Comparison of ENCODE assay signal across 8 mouse cellular contexts in the genomic region with DNA sequence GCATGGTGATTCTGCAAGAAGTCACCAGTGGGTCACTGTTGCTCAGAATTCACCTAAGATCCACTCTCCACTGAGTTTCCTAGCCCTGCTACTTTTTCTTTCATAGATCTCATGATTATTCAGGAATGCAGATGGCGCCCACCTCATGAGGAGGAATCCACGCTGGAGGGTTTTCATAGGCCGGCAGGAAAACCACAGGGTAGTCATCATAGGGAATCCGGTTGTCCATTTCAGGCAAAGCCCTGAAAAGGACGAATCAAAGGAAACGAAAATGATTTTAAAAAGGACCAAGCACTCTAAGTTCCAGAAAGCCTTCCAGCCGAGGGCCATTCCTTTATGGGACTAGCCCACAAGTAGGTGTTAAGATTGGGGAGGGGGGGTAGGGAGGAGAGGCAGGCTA. TPM values are rescaled to one million over a fixed set of nuclear protein-coding genes. Genes with fewer than 3 reads are reported as not detected.
DNase-seq lines count a peak whose midpoint lies in the region; ATAC-seq and TF ChIP-seq lines count a peak whose summit lies in the region.

No protein-coding gene starts in this region.

- H3K79me2 ChIP-seq in CH12.LX (replicated peaks; ENCODE audit: control insufficient read depth, extremely low read depth, insufficient read depth, poor library complexity, severe bottlenecking) = peaks cover 23% of the 10 kb centered on the region

- TF ChIP-seq CTCF in gastrocnemius, adult 2 months (IDR thresholded peaks at IDR 0.05) = no peak
- no peak for TF ChIP-seq CTCF in CH12.LX (conservative IDR thresholded peaks at IDR 0.05 in 1 of 2, IDR thresholded peaks at IDR 0.05 in 1 of 2; ENCODE audit: low read depth in 2 of 2, low read length in 2 of 2)

- H3K4me1 ChIP-seq in CH12.LX (ENCODE audit: control insufficient read depth in 1 of 2, insufficient read depth in 2 of 2) = peaks cover 0 to 12% of the 10 kb centered on the region in 2 experiments; a peak in 2 of 4 replicates
- H3K4me1 ChIP-seq in forebrain, embryonic 10.5 days = peaks cover 16% of the 10 kb centered on the region
- H3K4me1 ChIP-seq in liver, embryonic 13.5 days (replicated peaks) = peaks cover 29% of the 10 kb centered on the region

- no peak for ATAC-seq in liver, embryonic 13.5 days (ENCODE audit: low read depth)

- no peak for TF ChIP-seq EP300 in CH12.LX (IDR thresholded peaks at IDR 0.05; ENCODE audit: low read length)

- H3K4me3 ChIP-seq in gastrocnemius, adult 2 months = peak overlapping the region; percentile 77
- H3K4me3 ChIP-seq in CH12.LX (replicated peaks in 1 of 3; ENCODE audit: low read depth in 2 of 3, low read length in 2 of 3, poor library complexity in 1 of 3) = peak overlapping the region; percentile 52 to 85 (median 81)
- H3K4me3 ChIP-seq in forebrain, embryonic 10.5 days = peak overlapping the region; percentile 70
- H3K4me3 ChIP-seq in liver, embryonic 13.5 days (replicated peaks) = peak overlapping the region; percentile 78

- TF ChIP-seq POLR2A in CH12.LX (IDR thresholded peaks at IDR 0.05; ENCODE audit: low read depth, low read length) = no peak

- no peaks in the 10 kb centered on the region for H3K9me3 ChIP-seq in CH12.LX (replicated peaks; ENCODE audit: low read length)
- no peaks in the 10 kb centered on the region for H3K9me3 ChIP-seq in forebrain, embryonic 10.5 days
- H3K9me3 ChIP-seq in liver, embryonic 13.5 days (replicated peaks) = no peaks in the 10 kb centered on the region

- H3K4me2 ChIP-seq in CH12.LX (ENCODE audit: insufficient read depth, low read depth, poor library complexity, severe bottlenecking) = peak overlapping the region; percentile 99
- H3K4me2 ChIP-seq in liver, embryonic 13.5 days = peak overlapping the region; percentile 69

- dilution Hi-C loops in CH12.LX (cut with MboI; ENCODE audit: extremely low pct_ligation_motif_present, extremely low pct_unique_long_range_greater_than_20kb, low sequenced_read_pairs) = no loop called here

- DNase-seq in gastrocnemius, adult 2 months = no peak
- DNase-seq in gastrocnemius, postnatal 10 days = no peak
- no peak for DNase-seq in CH12.LX (ENCODE audit: extremely low read depth)
- no peak for DNase-seq in forebrain, embryonic 10.5 days (ENCODE audit: extremely low spot score, low spot score)
- no peak for DNase-seq in liver, embryonic 13.5 days
- DNase-seq in right cerebral cortex, adult 18-20 months = no peak
- no peak for DNase-seq in thymus, postnatal 25 days
- no peak for DNase-seq in urinary bladder, postnatal 14 days (ENCODE audit: low spot score)

- no peaks in the 10 kb centered on the region for H3K27me3 ChIP-seq in CH12.LX (replicated peaks)
- peaks cover 42% of the 10 kb centered on the region for H3K27me3 ChIP-seq in forebrain, embryonic 10.5 days (ENCODE audit: poor library complexity, severe bottlenecking)
- H3K27me3 ChIP-seq in liver, embryonic 13.5 days = no peaks in the 10 kb centered on the region

- intact Hi-C loops in gastrocnemius, adult 2 months (cut with DNase I) = loop anchor here (10.0 kb wide), 1 partner anchor 110 kb away; no protein-coding TSS in a partner anchor

- WGBS in forebrain, embryonic 10.5 days = 42% methylated on average over 7 of the region's 7 CpGs
- WGBS in liver, embryonic 13.5 days (ENCODE audit: insufficient replicate concordance) = 18% methylated on average over 7 of the region's 7 CpGs

- peak overlapping the region; percentile 90 for H3K27ac ChIP-seq in gastrocnemius, adult 2 months
- H3K27ac ChIP-seq in CH12.LX (ENCODE audit: insufficient read depth, low read depth) = no peak overlapping the region
- peak overlapping the region; percentile 94 for H3K27ac ChIP-seq in forebrain, embryonic 10.5 days
- H3K27ac ChIP-seq in liver, embryonic 13.5 days = peak overlapping the region; percentile 80

- TF ChIP-seq RAD21 in CH12.LX (IDR thresholded peaks at IDR 0.05; ENCODE audit: low read depth, low read length) = no peak

- in situ Hi-C loops in CH12.LX (cut with MboI; ENCODE audit: low pct_ligation_motif_present, low pct_unique_long_range_greater_than_20kb, low sequenced_read_pairs) = no loop called here

- peak overlapping the region; percentile 98 for H3K9ac ChIP-seq in CH12.LX (ENCODE audit: insufficient read depth, low read depth)
- H3K9ac ChIP-seq in liver, embryonic 13.5 days = peak overlapping the region; percentile 72

- peaks cover 12 to 43% of the 10 kb centered on the region in 2 experiments for H3K36me3 ChIP-seq in CH12.LX (replicated peaks in 1 of 2; ENCODE audit: control insufficient read depth in 1 of 2, insufficient read depth in 1 of 2, low read length in 1 of 2)
- peaks cover 44% of the 10 kb centered on the region for H3K36me3 ChIP-seq in forebrain, embryonic 10.5 days (replicated peaks)
- peaks cover 29% of the 10 kb centered on the region for H3K36me3 ChIP-seq in liver, embryonic 13.5 days

TF ChIP-seq in CH12.LX, 34 proteins besides CTCF, POLR2A, EP300 and RAD21:
- TF ChIP-seq ELF1 (IDR thresholded peaks at IDR 0.05; ENCODE audit: low read depth, low read length) (no peak), CHD1 (IDR thresholded peaks at IDR 0.05; ENCODE audit: low read depth, low read length) (no peak), BHLHE40 (IDR thresholded peaks at IDR 0.05; ENCODE audit: low read depth, low read length) (no peak), JUND (conservative IDR thresholded peaks at IDR 0.05; ENCODE audit: low read depth, low read length) (no peak), POLR2AphosphoS2 (IDR thresholded peaks at IDR 0.05; ENCODE audit: low read depth, low read length) (no peak), MYC (IDR thresholded peaks at IDR 0.05; ENCODE audit: low read depth, low read length) (no peak), GABPA (IDR thresholded peaks at IDR 0.05; ENCODE audit: insufficient replicate concordance, low read depth, low read length) (no peak), NELFE (IDR thresholded peaks at IDR 0.05; ENCODE audit: low read depth, low read length) (no peak), CHD2 (IDR thresholded peaks at IDR 0.05; ENCODE audit: low read length) (no peak), PAX5 (IDR thresholded peaks at IDR 0.05; ENCODE audit: low read length) (no peak), MAFK (IDR thresholded peaks at IDR 0.05; ENCODE audit: insufficient replicate concordance, low read length) (no peak), TCF12 (IDR thresholded peaks at IDR 0.05; ENCODE audit: low read depth, low read length) (no peak), SMC3 (IDR thresholded peaks at IDR 0.05; ENCODE audit: low read depth, low read length) (no peak), MAX (IDR thresholded peaks at IDR 0.05; ENCODE audit: low read length) (no peak), ETS1 (conservative IDR thresholded peaks at IDR 0.05; ENCODE audit: low read depth, low read length) (no peak), KAT2A (IDR thresholded peaks at IDR 0.05; ENCODE audit: insufficient replicate concordance, low read length) (no peak)

RNA-seq across cellular contexts. Expression of a gene that starts 0.4 kb away (rescaled TPM):
- total RNA-seq in gastrocnemius, adult 2 months (2021) = under 1 TPM; 0.15 to 0.22 TPM
- 1 to 10 TPM; 4.1 to 6.6 TPM for total RNA-seq in gastrocnemius, postnatal 10 days (2021)
- total RNA-seq in CH12.LX (2012; rRNA removed) (24.0 and 27.1 TPM in 2 replicates), CH12.LX (2014; rRNA removed) (29.5 and 32.2 TPM in 2 replicates)
- 34.6 and 38.8 TPM in 2 replicates for polyA plus RNA-seq in CH12.LX (2012; ENCODE audit: insufficient read length, low read depth)
- polyA plus RNA-seq in forebrain, embryonic 10.5 days (2016; fragmentation: Nextera tagmentation; extraction: Ambion mirVana) = 47.2 and 48.7 TPM in 2 replicates
- 20.9 and 25.7 TPM in 2 replicates for polyA plus RNA-seq in liver, embryonic 13.5 days (2015; fragmentation: Nextera tagmentation; extraction: Ambion mirVana)

RNA-seq across cellular contexts. Expression of a gene that starts 1.2 kb away (rescaled TPM):
- total RNA-seq in gastrocnemius, adult 2 months (2021) = 10 to 100 TPM; 10.6 to 14.5 TPM
- 10 to 100 TPM; 28.2 to 30.9 TPM for total RNA-seq in gastrocnemius, postnatal 10 days (2021)
- total RNA-seq in CH12.LX (2012; rRNA removed) (33.8 and 47.0 TPM in 2 replicates), CH12.LX (2014; rRNA removed) (77.0 and 78.9 TPM in 2 replicates)
- 62.4 and 77.2 TPM in 2 replicates for polyA plus RNA-seq in CH12.LX (2012; ENCODE audit: insufficient read length, low read depth)
- 132 and 133 TPM in 2 replicates for polyA plus RNA-seq in forebrain, embryonic 10.5 days (2016; fragmentation: Nextera tagmentation; extraction: Ambion mirVana)
- 71.8 and 74.4 TPM in 2 replicates for polyA plus RNA-seq in liver, embryonic 13.5 days (2015; fragmentation: Nextera tagmentation; extraction: Ambion mirVana)

RNA-seq across cellular contexts. Expression of a gene that starts 19.8 kb away (rescaled TPM):
- not detected for total RNA-seq in gastrocnemius, adult 2 months (2021)
- total RNA-seq in gastrocnemius, postnatal 10 days (2021) = not detected
- total RNA-seq in CH12.LX (2012; rRNA removed) = not detected in 2 replicates
- not detected in 2 replicates for total RNA-seq in CH12.LX (2014; rRNA removed)
- not detected in 2 replicates for polyA plus RNA-seq in CH12.LX (2012; ENCODE audit: insufficient read length, low read depth)
- polyA plus RNA-seq in forebrain, embryonic 10.5 days (2016; fragmentation: Nextera tagmentation; extraction: Ambion mirVana) = not detected in 2 replicates
- not detected in 2 replicates for polyA plus RNA-seq in liver, embryonic 13.5 days (2015; fragmentation: Nextera tagmentation; extraction: Ambion mirVana)

RNA-seq across cellular contexts. Expression of a gene that starts 30.5 kb away (rescaled TPM):
- under 1 TPM in 1 of 2 experiments, not detected in 1; 0.06 TPM for total RNA-seq in gastrocnemius, adult 2 months (2021)
- total RNA-seq in gastrocnemius, postnatal 10 days (2021) = under 1 TPM in 1 of 2 experiments, not detected in 1; 0.05 TPM
- total RNA-seq in CH12.LX (2012; rRNA removed) (not detected in 2 replicates), CH12.LX (2014; rRNA removed) (not detected in 2 replicates)
- not detected in 2 replicates for polyA plus RNA-seq in CH12.LX (2012; ENCODE audit: insufficient read length, low read depth)
- not detected in 2 replicates for polyA plus RNA-seq in forebrain, embryonic 10.5 days (2016; fragmentation: Nextera tagmentation; extraction: Ambion mirVana)
- 0.13 and 0.20 TPM in 2 replicates for polyA plus RNA-seq in liver, embryonic 13.5 days (2015; fragmentation: Nextera tagmentation; extraction: Ambion mirVana)

RNA-seq across cellular contexts. Expression of a gene that starts 53.1 kb away (rescaled TPM):
- not detected for total RNA-seq in gastrocnemius, adult 2 months (2021)
- total RNA-seq in gastrocnemius, postnatal 10 days (2021) = not detected
- total RNA-seq in CH12.LX (2012; rRNA removed) = not detected in 2 replicates
- not detected in 2 replicates for total RNA-seq in CH12.LX (2014; rRNA removed)
- not detected in 2 replicates for polyA plus RNA-seq in CH12.LX (2012; ENCODE audit: insufficient read length, low read depth)
- not detected in 2 replicates for polyA plus RNA-seq in forebrain, embryonic 10.5 days (2016; fragmentation: Nextera tagmentation; extraction: Ambion mirVana)
- polyA plus RNA-seq in liver, embryonic 13.5 days (2015; fragmentation: Nextera tagmentation; extraction: Ambion mirVana) = not detected in 2 replicates

Comparison
In these comparisons a context has a peak if more than half of its experiments do, and no peak if none do; other contexts are left out.
1. RNA of a gene that starts 0.4 kb away (total RNA-seq): 24.0 to 32.2 TPM in CH12.LX and 4.1 to 6.6 TPM in gastrocnemius, postnatal 10 days; 0.15 to 0.22 TPM in gastrocnemius, adult 2 months; every median in the first group is over 4 times any median in the second.
2. Peak in every context shown above with its lines, with median percentiles within 50 percentile points of each other: H3K4me3 ChIP-seq.